Mouse (Mus musculus) skeletal muscle tissue, adult 2 months (tissue): ENCODE data around the gene Zscan21.
"Not testable (repeated sequence)": the region's sequence is repeated elsewhere in the genome, so short reads cannot be mapped to it uniquely, and the experiment has no call there.

ENCODE experiments used
- DNase-seq: peaks from one replicate; pipeline ENCODE4 v3.0.0-alpha.2; 2012; ENCODE audit warnings: low read depth, low spot score

Gene Zscan21

GRCm38 (mm10) chr5:138116255-138117198 is at the start of gene Zscan21:
Zscan21 (plus strand) TSS chr5:138116903.
- DNase-seq: peak; percentile 84

DNA sequence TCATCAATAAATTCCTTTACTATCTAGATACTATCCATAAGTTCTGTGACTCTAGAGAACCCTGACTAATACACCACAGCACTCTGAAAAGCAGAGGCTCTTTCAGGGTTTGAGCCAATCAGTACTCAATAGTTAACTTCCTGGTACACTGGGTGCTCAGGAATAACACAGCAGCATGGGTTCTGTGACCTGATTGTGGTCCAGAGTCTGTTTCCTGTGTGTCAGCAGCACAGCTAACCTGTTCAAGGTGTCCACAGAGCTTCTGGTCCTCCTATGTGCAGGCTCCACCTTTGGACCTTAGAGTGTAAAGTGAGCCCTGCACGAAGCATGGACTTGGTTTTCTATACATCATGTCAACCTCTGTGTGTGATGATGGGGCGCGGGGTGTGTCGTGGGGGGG is 42.9 kb upstream of the Zscan21 start:
- DNase-seq: no peak

GRCm38 (mm10) chr5:138075684-138076083 is 41.0 kb upstream of the Zscan21 start:
- DNase-seq: no peak

DNA sequence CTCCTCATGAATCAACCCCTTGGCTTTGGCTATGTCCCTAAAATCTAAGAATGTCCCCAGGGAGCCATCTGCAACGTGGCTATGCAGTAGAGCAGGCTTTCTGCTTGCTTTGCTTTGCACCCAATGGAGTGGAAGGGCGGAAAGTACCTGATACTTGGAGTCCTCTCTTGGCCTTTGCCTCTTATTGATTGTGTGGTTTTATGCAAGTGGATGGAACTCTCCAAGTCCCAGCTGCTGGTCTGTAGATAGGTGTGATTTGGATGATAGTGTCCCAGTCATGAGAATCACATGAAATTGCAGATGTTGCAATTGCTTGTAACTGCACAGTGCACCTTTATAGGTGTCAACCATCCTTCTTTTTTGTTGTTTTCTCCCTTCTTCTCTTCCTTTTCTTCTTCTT is 40.6 kb upstream of the Zscan21 start:
- no peak for DNase-seq

- DNase-seq: no peak
Measured at GRCm38 (mm10) chr5:138080456-138080855, 36.2 kb upstream of the Zscan21 start.

GRCm38 (mm10) chr5:138081446-138081845 is 35.3 kb upstream of the Zscan21 start:
- DNase-seq: no peak

DNA sequence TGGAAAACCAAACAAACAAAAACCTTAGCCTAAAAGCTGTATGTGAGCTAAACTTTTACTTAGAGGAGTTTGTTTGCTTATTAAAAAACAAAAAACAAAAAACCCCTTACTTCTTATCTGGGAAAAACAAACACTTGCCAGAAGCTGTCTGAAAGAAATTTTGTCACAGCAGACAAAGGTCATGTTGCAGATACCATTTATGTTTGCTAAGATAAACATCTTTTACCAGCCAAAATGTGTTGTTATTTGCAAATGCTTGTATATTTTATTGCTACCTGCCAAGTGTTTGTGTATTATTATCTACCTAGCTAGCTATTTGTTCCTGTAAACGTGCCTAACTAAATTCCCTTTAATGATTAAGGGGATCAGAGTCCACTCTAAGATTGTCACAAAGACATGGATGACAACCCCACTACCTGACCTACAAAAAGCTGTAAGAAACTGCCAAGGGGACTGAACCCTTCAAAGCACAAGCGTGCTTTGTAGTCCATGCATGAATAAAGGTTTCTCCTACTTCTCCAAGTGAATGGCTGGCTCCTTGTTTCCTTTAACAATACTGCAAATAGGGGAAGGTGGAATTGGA is 33.3 kb upstream of the Zscan21 start:
- DNase-seq: no peak

- no peak for DNase-seq
Measured at GRCm38 (mm10) chr5:138083936-138084335, 32.8 kb upstream of the Zscan21 start.

- no peak for DNase-seq
Measured at GRCm38 (mm10) chr5:138084507-138084906, 32.2 kb upstream of the Zscan21 start.

GRCm38 (mm10) chr5:138084996-138085395 is 31.7 kb upstream of the Zscan21 start, which contains the start of gene Zkscan1:
Zkscan1 (plus strand) TSS chr5:138085084.
- DNase-seq: peak; percentile 79

DNA sequence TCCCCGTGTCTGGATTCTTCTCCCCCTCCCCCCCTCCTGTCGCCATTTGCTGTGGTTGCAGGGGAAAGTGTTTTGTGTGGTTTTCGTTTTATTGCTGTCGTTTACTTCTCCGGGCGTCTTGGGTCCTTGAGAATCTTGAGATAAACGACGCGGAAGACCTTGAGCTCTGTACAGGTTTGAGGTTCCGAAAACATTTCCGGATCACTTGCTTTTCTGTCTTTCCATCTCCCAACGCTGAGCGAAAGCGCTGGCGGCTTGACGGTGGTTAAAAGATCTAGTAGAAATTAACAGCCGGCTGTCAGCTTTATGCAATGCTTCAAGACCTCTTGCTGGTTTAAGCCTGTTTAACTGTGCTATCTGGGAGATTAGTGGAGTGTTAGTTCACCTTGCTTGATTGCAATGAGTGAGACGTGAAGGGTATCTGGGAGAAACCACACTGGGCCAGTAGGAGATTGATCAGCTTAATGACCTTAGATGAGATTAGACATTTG is 31.2 kb upstream of the Zscan21 start:
- DNase-seq: no peak

- DNase-seq: no peak
Measured at GRCm38 (mm10) chr5:138086842-138087241, 29.9 kb upstream of the Zscan21 start.

DNA sequence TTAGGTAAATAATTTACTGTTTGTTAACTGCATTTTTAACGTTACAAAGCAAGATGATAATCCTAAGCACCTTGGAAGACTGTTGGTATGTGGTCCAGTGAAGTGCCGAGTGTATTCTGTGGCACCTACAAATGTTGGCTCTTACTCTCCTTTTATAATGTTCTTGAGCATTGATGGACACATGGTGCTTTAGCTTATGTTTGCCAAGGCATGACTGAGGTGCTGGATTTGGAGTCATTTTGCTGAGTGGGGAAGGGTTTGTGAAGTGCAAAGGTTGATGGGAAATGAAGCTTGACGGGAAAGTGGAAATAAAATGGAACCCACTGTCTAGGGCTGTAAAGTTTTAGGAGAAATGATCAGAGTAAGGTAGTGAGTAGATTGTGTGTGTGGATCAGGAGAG is 28.3 kb upstream of the Zscan21 start:
- DNase-seq: no peak

- no peak for DNase-seq
Measured at GRCm38 (mm10) chr5:138089108-138089551, 27.6 kb upstream of the Zscan21 start.

- no peak for DNase-seq
Measured at GRCm38 (mm10) chr5:138090271-138090670, 26.4 kb upstream of the Zscan21 start.

- DNase-seq: no peak
Measured at GRCm38 (mm10) chr5:138090737-138091136, 26.0 kb upstream of the Zscan21 start.

DNA sequence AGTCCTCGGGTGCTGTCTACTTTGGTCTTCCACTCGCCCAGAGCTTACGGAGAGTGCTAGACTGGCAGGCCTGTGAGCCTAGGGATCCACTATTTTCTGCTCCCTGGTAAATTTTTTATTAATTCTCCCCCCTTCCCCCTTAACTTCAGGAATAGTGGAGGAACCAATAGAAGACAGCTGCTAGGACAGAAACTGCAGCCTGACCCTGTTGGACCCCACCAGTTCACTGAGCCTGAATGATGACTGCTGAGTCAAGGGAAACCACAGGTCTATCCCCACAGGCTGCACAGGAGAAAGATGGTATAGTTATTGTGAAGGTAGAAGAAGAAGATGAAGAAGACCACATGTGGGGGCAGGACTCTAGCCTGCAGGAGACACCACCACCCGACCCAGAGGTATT is 23.9 kb upstream of the Zscan21 start:
- no peak for DNase-seq

GRCm38 (mm10) chr5:138094474-138094873 is 22.2 kb upstream of the Zscan21 start:
- no peak for DNase-seq

DNA sequence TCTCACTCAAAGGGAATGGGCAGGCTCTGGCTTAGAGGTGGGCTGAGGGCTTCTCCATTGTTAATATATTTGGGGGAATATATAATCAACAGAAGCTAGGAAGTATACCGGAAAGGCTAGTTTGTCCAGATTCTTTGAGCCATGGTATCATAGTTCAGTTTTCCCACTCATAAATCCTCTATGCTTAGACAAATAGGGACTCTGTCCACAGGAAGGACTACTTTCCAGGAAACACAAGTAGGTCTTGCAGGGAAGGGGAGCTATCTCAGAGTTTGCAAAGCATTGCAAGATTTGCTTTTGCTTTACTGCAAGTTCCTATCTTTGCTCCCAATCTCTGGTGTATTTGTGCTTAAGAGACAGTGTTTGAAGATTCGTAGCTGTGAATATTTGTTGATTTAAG is 11.7 kb upstream of the Zscan21 start:
- no peak for DNase-seq

- DNase-seq: no peak
Measured at GRCm38 (mm10) chr5:138107130-138107529, 9.6 kb upstream of the Zscan21 start.

GRCm38 (mm10) chr5:138109847-138110396 is 6.8 kb upstream of the Zscan21 start:
- not testable (repeated sequence) for DNase-seq
